Mouse (Mus musculus): ENCODE results near the gene Rnf187.

GRCm38 (mm10) chr11:58931576-58931975, 7.1 kb downstream of the Rnf187 start:
- TF ChIP-seq POLR2A (IDR thresholded peaks at IDR 0.05; ENCODE audit: borderline replicate concordance, insufficient read depth, low read length) (no peak), CTCF (IDR thresholded peaks at IDR 0.05; ENCODE audit: borderline replicate concordance, insufficient read depth, low read depth, low read length) (peak; percentile 20; the same call in 1 of the 2 replicates)
